Mouse (Mus musculus): ENCODE results near the gene Disp2.

DNA sequence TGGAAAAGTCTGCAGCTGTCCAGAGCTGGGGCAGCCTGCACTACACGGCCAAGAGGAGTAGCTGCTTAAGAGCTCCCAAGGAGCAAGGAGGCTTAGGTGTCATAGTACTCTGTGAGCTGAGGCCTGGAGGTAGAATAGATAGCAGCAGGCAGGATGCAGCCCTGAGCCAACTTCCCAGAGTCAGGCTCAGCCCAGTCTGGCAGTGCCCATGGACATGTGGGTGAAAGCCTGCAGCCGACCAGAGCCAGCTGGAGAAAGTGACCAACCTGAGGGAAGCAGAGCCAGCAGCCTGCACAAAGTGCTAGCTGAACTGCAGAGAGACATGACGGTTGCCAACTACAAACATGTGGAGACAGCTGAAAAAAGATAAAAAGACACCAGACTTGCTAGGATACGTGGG lies 27.3 kb downstream of the Disp2 start:
- TF ChIP-seq E2F4 (IDR thresholded peaks at IDR 0.05; ENCODE audit: insufficient read depth) (no peak), POLR2A (IDR thresholded peaks at IDR 0.05; ENCODE audit: insufficient read length, low read depth) (no peak), TCF12 (IDR thresholded peaks at IDR 0.05; ENCODE audit: insufficient read depth, poor library complexity, severe bottlenecking) (no peak), MAX (IDR thresholded peaks at IDR 0.05; ENCODE audit: low read depth) (no peak), REST (IDR thresholded peaks at IDR 0.05; ENCODE audit: insufficient read depth, insufficient read length) (no peak), MYOD1 (IDR thresholded peaks at IDR 0.05; ENCODE audit: control insufficient read depth in 1 of 3, insufficient read length in 2 of 3, low read depth in 2 of 3) (no peak), USF1 (IDR thresholded peaks at IDR 0.05; ENCODE audit: low read depth) (no peak), TCF3 (IDR thresholded peaks at IDR 0.05; ENCODE audit: insufficient read length, low read depth) (no peak), CEBPB (IDR thresholded peaks at IDR 0.05; ENCODE audit: insufficient read depth, poor library complexity, severe bottlenecking) (no peak), POLR2AphosphoS2 (IDR thresholded peaks at IDR 0.05; ENCODE audit: insufficient read length, low read depth) (no peak), MYOG (IDR thresholded peaks at IDR 0.05; ENCODE audit: control insufficient read depth in 1 of 3, insufficient read depth in 1 of 3, insufficient read length in 2 of 3, low read depth in 2 of 3) (no peak)

Measured in myocyte (in vitro differentiated cells).